Mouse (Mus musculus) ES-Bruce4 (cell line): ENCODE results near the gene Slc48a1.

Experiments used
- CTCF ChIP-seq: IDR thresholded peaks from one replicate; pipeline ENCODE4 v1.8.1; 2011; ENCODE audit warnings: low read depth, low read length
- POLR2A ChIP-seq: IDR thresholded peaks from one replicate; pipeline ENCODE4 v1.8.1; 2011; ENCODE audit warnings: low read length; ENCODE audit not compliant: insufficient read depth

- TF ChIP-seq POLR2A (no peak), CTCF (no peak)
Measured at GRCm38 (mm10) chr15:97760006-97760405, 18.3 kb upstream of the Slc48a1 start.
